Mouse (Mus musculus): ENCODE data around the gene Agmat. TPM values are rescaled to one million over a fixed set of nuclear protein-coding genes. Genes with fewer than 3 reads are reported as not detected.
A peak's percentile ranks its signal among the peaks of the same experiment; 100 is the strongest.
"Not testable (repeated sequence)": the region's sequence is repeated elsewhere in the genome, so short reads cannot be mapped to it uniquely, and the experiment has no call there.

The Agmat gene
- total RNA-seq, 2 experiments from 2014 or later, result 0.48 to 0.79 TPM

DNA sequence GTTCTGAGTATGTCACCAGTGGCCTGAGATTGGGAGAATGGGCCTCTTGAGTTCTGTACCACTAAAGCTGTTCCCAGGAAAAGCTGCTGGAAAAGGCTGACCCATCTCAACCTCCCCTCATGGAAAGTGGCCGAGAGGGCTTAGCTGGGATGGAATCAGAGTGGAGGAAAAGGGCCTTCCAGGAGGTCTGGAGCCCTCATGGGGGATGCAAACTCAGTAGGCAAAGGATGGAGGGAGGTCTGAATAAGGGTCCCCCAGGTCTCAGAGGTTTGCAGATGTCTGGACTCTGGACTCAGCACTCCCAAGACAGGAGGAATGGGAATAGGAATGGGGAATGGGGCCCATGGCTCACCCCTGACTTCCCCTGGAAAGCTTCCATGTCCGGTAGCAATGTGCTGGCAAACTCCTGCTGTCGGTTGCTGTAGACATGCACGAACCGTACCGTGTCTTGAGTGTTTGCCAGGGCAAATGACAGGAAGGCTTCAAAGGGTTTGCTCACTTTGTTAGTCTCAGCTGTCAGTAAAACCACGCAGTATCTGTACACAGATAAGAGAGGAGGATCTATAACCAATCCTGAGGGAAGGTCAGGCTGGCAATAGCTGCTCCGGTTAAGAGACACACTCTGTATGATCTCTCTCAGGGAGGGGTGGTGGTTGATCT lies 23.2 kb downstream of the Agmat start:
- DNase-seq, result peak; percentile 34 to 40
- intact Hi-C loops (cut with DNase I), result no loop called here

DNA sequence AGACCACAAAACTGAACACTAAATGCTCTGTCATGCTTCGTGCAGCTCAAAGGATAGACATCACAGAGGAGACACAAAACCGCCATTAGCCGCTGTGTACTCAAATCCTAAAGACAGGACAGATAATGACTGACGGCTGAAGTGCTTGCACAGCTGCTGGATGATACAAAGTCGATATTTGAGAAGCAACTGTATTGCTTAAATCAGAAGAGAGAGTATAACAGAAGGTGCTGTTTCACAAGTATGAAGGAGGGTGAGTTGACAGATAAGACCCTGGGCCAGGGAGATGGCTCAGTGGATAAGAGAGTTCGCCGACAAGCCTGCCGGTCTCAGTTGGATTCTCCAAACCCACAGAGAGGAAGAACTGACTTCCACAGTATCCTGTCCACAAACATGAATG lies 25.4 kb downstream of the Agmat start:
- DNase-seq, result no peak
- intact Hi-C loops (cut with DNase I), result no loop called here

DNA sequence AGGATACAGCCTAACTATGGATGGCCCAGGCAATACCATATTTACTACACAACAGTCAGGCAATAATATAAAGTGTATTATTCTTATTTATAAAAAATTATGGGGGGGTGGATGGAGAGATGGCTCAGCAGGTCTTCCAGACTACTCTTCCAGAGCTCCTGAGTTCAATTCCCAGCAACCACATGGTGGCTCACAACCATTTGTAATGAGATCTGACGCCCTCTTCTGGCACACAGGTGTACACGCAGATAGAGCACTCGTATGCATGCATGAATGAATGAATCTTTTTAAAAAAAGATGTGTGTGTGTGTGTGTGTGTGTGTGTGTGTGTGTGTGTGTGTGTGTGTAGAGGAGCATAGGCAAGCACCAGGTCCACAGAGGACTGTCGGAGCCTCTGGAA lies 26.5 kb downstream of the Agmat start:
- DNase-seq; intact Hi-C loops (cut with DNase I): not testable (repeated sequence)

DNA sequence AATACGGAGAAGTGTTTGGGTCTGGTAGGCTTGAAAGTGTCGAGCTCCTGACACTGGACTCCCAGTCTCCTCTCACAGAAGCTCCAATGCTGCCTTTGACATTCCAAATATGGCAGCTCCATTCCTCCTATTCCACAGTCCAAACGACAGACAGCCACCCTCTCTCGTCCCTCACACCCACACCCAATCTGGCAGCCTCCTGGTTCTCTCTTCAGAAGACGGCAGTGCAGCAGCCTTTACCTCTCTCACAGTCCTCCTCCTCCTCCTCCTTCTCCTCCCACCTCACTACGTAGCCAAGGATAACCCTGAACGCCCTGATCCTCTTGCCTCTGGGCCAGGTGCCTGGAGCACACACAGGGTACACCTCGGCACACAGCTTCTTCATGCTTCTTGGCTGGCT lies 33.4 kb downstream of the Agmat start:
- no peak for DNase-seq

DNA sequence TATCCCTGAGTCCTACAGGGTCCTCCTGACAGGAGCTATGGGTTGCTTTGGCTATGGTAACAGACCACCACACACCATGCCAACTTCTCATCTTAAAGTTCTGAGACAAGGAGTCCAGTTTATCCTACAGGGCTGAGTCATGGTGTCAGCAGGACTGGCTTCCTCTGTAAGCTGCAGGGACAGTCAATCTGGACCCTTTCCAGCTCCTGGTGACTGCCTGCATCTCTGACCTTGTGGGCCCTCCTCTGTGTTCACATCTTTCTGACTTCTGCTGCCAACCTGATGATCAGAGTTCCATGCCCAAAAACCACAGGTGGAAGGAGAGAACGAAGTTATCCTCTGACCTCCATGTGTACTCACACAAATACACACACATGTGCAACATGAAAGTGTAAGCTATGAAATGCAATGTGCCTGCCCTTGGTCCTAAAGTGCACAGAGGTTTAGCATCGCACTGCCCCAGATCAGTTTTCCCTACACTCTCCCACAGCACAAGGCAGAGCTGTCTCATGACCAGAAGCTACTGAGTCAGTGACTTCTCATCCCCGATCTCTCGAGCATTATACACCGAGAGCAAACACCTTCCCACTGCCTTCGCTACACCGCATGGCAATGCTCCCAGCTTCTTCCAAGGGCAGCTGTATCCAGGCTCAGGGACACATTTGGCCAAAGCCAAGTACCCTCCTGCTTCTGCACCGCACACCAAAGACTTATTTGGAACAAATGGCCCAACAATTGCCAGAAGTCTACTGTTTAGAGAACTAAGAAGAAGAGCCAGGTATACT lies 34.9 kb downstream of the Agmat start:
- no peak for DNase-seq
- intact Hi-C loops (cut with DNase I), result no loop called here

More for the DNA sequence above, 33.4 kb downstream of the Agmat start:
- intact Hi-C loops (cut with DNase I), result no loop called here

DNA sequence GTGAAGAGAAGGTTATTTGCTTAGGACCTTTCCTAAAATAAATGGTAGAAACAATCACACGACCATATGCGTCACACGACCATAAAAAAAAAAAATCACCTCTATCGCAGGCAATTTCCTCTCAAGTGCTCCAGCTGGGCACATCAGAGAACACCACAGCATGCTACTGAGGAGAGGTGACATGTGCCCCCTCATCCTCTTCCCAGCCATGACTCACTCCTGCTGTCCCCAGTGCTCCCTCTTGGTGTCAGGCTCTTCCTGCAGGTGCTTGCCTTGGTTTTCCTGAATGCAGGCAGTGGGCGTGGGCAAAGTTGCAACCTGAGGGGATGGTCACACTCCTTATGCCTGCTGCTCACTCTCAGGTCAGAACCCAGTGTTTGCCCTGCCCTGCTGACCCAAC lies 38.4 kb downstream of the Agmat start:
- intact Hi-C loops (cut with DNase I), result loop anchor here (5.0 kb wide), 1 partner anchor 168 kb away; the partner anchor contains the start of gene Tmem82
- DNase-seq, result no peak

DNA sequence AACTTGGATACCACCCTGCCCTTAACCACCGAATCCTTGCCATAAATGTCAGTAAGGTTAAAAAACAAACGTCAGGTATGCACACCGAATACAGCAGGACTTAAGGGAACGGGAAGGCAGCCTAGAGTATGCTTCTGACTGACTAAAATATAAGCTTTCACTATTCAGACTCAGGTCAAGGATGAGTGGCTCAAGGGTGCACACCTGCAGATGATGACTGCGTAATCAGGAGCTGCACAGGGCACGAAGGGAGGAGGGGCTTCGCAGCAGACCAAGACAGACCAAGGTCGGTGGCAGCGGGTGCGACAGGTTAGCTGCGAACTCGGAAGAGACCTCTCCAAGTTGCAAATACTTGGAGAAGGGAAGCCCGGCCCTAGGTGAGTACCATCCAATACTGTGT lies 39.7 kb downstream of the Agmat start:
- intact Hi-C loops (cut with DNase I), result loop anchor here (5.0 kb wide), 1 partner anchor 169 kb away; the partner anchor contains the start of gene Tmem82
- DNase-seq, result no peak

DNA sequence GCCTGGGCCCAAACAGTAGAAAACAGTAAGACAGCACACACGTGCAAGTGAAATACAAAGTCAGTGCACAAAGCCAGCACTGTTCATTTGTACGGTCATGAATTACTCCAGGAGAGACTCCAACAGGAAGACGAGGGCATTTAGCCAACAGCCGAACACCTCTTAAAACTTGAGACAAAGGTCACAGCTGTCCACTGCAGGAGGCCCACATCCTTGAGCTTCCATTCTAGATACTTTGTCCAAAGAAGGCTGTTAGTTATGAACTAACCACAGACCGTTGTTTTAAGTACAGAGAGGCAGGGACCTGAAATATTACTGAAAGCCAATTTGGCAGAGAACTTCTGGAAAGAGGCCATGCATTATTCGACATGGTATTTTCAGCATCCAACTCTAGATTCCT lies 40.6 kb downstream of the Agmat start:
- DNase-seq, result no peak
- intact Hi-C loops (cut with DNase I), result loop anchor here (5.0 kb wide), 1 partner anchor 170 kb away; the partner anchor contains the start of gene Tmem82

DNA sequence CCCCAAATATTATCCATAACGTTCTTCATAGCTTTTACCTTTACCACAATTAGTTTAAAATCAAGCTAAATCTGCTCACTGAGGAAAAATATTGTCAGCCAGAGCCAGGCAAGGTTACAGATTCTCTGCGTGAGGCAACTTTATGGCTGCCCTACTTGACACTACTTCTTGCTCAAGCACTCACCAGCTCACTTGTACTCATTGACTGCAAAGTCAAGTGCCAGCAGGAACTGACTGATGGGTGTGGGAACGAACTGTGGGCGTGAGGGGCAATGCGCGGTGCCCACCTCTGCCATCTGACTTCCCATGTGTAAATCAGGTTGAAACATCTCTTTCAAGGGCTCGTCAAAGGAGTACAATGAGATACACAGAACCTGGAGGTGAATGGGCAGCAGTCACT lies 41.0 kb downstream of the Agmat start:
- DNase-seq, result no peak
- intact Hi-C loops (cut with DNase I), result loop anchor here (5.0 kb wide), 1 partner anchor 170 kb away; the partner anchor contains the start of gene Tmem82

DNA sequence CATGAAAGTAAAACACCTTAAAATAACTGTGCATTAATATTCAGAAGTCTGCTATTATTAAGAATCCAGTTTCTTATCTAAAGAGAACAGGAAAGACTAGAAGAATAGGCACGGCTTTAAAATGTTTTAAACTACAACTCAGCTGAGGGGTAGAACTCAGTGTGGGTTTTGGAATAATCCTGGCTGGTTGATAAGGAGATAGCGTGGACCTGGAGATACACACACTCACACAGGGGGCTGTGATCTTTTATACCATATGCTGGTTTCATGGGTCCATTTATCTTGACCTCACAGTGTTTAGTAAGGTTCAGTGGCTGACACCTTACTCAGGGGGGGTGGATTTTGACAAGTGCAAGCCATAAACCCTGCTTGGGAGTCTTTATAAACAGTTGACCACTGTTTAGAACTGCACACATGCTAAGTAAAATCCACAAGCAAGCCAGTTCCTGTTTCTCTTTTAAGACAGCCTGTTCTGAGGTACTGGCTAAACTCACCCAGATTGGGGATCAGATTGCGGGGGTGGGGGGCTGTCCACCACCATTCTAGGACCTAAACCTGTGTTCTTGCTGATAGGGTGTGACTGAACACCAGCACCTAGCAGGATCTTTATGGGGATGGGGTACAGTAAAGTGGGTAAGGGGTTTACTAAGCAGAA lies 43.2 kb downstream of the Agmat start:
- DNase-seq, result no peak
- intact Hi-C loops (cut with DNase I), result loop anchor here (2.0 to 5.0 kb wide), 2 partner anchors 65 to 172 kb away; partner anchors contain the start of gene Tmem82

DNA sequence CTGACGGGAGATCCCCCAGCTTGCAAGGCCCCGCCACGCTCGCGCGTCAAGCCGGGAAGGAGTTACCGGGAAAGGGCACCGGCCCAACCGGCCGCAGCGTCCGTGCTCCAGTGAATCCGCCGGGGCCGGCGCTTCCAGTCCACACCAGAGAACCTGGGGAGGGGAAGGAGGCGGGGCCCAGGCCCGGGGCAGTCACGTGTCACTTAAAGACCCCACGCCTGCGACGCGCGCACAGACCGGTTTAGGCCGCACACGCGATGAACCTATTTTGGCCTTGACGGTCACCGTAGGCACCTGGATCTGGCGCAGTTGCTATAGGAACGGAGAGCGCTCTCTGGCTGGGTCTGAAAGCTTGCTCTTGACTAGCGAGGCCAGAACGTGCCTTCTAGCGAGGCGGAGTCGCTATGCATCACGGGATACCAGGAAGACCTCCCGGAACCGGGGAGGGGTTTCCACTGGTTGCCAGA lies 44.1 kb downstream of the Agmat start, which contains the start of gene Dnajc16:
Gene Dnajc16 (minus strand): TSS at position 408 of the 467 bp plus-strand sequence.
- intact Hi-C loops (cut with DNase I), result loop anchor here (2.0 kb wide), 1 partner anchor 66 kb away; no protein-coding TSS in a partner anchor
- peak; percentile 98 for DNase-seq

DNA sequence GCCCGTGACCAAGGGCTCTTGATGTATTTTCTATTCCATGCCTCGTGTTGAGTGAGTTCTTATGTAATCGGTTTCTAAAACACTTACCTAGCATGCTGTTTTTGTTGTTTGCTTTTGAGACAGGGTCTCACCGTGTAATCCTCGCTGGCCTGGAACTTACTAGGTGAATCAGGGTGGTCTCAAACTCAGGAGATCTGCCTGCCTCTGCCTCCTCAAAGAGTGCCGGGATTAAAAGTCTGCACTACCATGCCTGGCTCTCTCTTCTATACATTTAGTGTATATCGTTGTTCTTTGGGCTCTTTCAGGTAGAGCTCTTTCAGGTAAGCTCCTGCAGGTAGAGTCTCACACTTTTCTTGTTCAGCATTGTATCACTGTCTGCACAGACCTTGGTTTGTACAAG lies 45.0 kb downstream of the Agmat start:
- intact Hi-C loops (cut with DNase I), result loop anchor here (2.0 kb wide), 1 partner anchor 67 kb away; no protein-coding TSS in a partner anchor
- DNase-seq, result no peak

DNA sequence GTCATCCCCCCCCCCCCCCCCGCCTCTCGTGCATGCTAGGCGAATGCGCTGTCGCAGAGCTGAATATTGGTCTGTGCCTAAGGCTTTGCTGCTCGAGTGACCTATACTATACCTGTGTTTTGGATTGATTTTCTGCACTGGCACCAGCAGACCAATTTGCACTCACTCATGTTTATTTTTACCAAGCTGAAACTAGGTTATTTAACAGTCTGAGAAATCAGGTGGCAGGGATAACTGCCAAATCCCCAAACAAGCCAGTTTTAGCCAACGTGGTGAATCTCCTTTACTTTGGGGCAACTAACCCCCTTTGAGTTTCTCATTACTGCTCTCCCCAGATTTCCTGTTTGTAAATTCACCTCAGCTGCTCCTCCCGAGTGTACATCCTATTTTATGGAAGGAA lies 45.5 kb downstream of the Agmat start:
- intact Hi-C loops (cut with DNase I), result loop anchor here (2.0 kb wide), 1 partner anchor 67 kb away; no protein-coding TSS in a partner anchor
- DNase-seq, result no peak

DNA sequence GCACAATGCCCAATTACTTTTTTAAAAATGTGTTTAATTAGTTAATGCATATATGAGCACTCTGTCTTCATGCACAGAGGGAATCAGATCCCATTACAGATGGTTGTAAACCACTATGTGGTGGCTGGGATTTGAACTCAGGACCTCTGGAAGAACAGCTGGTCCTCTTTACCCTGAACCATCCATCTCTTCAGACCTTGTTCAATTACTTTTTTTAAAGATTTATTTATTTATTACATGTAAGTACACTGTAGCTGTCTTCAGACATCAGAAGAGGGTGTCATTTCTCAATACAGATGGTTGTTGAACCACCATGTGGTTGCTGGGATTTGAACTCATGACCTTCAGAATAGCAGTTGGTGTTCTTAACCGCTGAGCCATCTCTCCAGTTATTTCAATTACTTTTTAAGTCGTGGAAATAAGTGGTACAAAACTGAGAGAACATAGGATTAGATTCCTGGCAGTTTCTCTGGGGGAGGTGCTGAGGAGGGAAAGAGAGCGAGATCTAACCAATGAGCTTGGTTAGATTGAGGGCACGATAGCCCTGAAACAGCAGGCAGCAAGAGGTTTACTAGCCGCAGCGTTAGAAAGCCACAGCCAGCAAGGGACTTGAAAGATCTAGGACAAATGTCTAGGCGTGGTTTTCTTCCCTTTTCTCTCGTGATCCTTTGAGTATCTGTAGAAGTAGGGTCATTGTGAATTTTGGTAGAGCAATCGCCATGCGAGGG lies 46.2 kb downstream of the Agmat start:
- intact Hi-C loops (cut with DNase I), result no loop called here
- DNase-seq, result no peak

DNA sequence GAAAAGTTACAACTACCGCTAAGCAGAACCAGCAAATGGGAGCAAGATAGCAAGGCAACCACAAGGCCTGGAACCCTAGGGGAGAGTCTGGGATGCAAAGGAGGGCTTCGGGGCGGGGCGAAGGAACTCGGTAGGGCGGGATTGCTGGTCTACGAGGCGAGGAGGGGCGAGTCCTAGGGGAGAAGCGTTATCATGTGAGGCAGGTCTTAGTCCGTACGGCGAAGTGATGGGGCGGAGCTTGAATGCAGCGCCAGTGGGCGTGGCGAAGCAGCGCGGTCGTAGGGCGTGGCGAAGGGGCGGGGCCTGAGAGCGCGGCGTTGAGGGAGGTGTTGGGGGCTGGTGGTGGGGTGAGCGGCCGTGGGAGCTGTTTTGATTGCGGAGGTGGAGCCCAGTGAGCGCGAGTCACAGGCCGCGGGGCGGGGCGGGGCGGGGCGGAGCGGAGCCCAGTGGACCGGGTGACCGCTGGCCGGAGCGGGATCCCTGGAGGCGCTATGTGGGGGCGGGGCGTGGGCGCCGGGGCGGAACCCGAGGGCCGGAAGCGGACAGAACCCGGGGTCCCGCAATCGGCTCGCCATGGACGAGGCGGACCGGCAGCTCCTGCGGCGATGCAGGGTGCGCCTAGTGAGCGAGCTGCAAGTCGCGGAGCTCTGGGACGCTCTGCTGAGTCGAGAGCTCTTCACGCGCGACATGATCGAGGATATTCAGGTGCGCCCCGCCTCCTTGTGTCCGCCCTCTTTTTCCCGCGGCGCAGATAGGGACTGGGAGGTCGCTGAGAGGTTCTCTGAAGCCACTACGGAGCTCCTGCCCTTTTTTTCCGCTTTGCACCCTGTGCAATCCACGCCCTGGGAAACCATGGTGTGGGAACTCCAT lies 47.0 kb downstream of the Agmat start, which contains the start of gene Casp9:
Gene Casp9 (plus strand): TSS at position 331 of the 870 bp plus-strand sequence.
- intact Hi-C loops (cut with DNase I), result no loop called here
- peak; percentile 99 for DNase-seq

DNA sequence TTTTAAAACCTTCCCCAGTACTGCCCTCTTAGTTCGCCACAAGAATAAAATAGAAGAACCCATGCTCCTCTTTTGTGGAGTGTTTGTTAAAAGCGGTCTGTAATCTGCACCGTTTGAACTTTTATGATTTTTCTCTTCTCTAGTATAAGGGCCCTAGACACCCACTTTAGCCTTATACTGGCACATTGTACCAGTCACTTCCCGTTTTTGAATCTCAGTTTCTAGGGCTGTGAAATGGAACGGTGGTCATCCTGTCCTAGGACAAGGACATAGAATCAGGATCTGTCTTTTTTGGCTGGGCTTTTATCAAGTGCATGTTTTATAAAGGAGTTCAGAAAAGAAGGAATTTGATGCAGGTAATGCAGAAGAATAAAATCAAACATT lies 47.7 kb downstream of the Agmat start:
- no peak for DNase-seq
- intact Hi-C loops (cut with DNase I), result no loop called here

DNA sequence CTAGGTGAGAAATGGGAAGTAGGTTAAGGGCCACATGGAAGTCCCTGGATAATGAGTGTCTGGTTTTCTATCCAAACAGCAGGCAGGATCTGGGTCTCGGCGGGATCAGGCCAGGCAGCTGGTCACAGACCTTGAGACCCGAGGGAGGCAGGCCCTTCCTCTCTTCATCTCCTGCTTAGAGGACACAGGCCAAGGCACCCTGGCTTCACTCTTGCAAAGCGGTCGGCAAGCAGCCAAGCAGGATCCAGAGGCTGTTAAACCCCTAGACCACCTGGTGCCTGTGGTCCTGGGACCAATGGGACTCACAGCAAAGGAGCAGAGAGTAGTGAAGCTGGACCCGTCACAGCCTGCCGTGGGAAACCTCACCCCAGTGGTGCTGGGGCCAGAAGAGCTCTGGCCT lies 49.9 kb downstream of the Agmat start:
- DNase-seq, result peak in 1 of 2 experiments; percentile 17
- intact Hi-C loops (cut with DNase I), result no loop called here

DNA sequence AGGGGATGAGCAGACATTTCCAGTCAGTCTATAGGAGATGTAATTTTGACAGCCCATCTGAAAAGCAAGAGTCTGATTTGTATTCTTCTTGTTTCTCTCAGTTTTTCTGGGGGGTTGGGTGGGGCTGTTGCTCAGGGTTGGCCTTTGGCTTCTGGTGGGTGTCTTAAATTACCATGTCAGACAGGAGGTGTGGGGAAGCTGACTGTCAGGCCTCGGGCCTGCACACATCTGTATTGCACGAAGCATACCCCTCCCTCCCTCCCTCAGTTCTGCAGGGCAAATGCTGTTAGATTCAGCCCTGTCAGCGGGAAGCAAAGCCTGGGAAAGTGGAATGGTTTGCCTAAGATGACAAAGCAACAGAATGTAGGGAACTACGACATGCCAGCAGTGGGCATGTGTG lies 50.5 kb downstream of the Agmat start:
- no peak for DNase-seq
- intact Hi-C loops (cut with DNase I), result no loop called here

DNA sequence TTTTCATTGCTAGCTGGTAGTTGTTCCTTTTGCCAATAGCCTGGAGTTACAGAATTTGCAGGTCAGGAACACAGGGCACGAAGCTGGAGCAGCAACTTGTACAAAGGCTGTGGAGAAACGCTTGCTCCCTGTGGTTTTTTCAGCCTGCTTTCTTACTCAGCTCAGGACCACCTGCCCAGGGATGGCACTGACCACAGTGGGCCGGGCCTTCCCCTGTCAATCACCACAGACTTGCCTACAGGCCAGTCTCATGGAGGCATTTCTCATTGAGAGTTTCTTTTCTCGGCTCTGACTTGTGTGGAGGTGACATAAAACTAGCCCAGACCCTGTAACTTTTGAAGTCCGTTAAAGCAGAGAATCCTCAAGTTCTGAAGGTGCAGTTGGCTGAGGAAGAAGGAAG lies 51.1 kb downstream of the Agmat start:
- intact Hi-C loops (cut with DNase I), result no loop called here
- DNase-seq, result no peak

Measured in heart, postnatal 10 days (tissue).